Mouse (Mus musculus) Muller cell, postnatal 12 days (primary cell): ENCODE results near the gene Spen.

ENCODE experiments used
- DNase-seq: peaks from one replicate; pipeline ENCODE4 v3.0.0-alpha.2; 2015; ENCODE audit errors: inconsistent ontology term

The Spen gene

GRCm38 (mm10) chr4:141451251-141451650 lies 87.1 kb downstream of the Spen start:
- DNase-seq = no peak

- DNase-seq = no peak
Observed at GRCm38 (mm10) chr4:141446211-141446610, 92.2 kb downstream of the Spen start.

- DNase-seq = no peak
Observed at GRCm38 (mm10) chr4:141445328-141445720, 93.1 kb downstream of the Spen start.

GRCm38 (mm10) chr4:141444451-141445327 lies 93.7 kb downstream of the Spen start, which contains the start of gene Zbtb17:
Gene Zbtb17, plus strand, starts transcription at chr4:141444654.
- peak; percentile 91 for DNase-seq

GRCm38 (mm10) chr4:141443641-141444429 lies 94.6 kb downstream of the Spen start:
- no peak for DNase-seq

GRCm38 (mm10) chr4:141440877-141441276 lies 97.5 kb downstream of the Spen start:
- no peak for DNase-seq

- DNase-seq = no peak
Observed at GRCm38 (mm10) chr4:141439083-141439803, 99.2 kb downstream of the Spen start.

GRCm38 (mm10) chr4:141435974-141436373 lies 102.4 kb downstream of the Spen start, which contains the start of gene Srarp:
Gene Srarp, minus strand, starts transcription at chr4:141436105.
- no peak for DNase-seq

GRCm38 (mm10) chr4:141433191-141433590 lies 105.2 kb downstream of the Spen start:
- no peak for DNase-seq

GRCm38 (mm10) chr4:141432666-141433065 lies 105.7 kb downstream of the Spen start:
- DNase-seq = no peak

- peak; percentile 37 for DNase-seq
Observed at GRCm38 (mm10) chr4:141430997-141431396, 107.4 kb downstream of the Spen start.

- DNase-seq = no peak
Observed at GRCm38 (mm10) chr4:141429847-141430246, 108.5 kb downstream of the Spen start.

GRCm38 (mm10) chr4:141429381-141429780 lies 109.0 kb downstream of the Spen start:
- no peak for DNase-seq

GRCm38 (mm10) chr4:141427921-141428320 lies 110.5 kb downstream of the Spen start:
- DNase-seq = no peak

GRCm38 (mm10) chr4:141426796-141427745 lies 111.3 kb downstream of the Spen start:
- DNase-seq = no peak

GRCm38 (mm10) chr4:141425484-141426479 lies 112.6 kb downstream of the Spen start:
- DNase-seq = peak; percentile 90

- DNase-seq = no peak
Observed at GRCm38 (mm10) chr4:141423691-141424431, 114.5 kb downstream of the Spen start.

GRCm38 (mm10) chr4:141423288-141423687 lies 115.1 kb downstream of the Spen start:
- DNase-seq = no peak

GRCm38 (mm10) chr4:141422841-141423240 lies 115.6 kb downstream of the Spen start:
- no peak for DNase-seq
